Mouse (Mus musculus): ENCODE results near the gene Cgrrf1.

GRCm38 (mm10) chr14:46787787-46788504 is 44.0 kb upstream of the Cgrrf1 start, which contains the start of gene Cnih1:
- TF ChIP-seq CTCF (IDR thresholded peaks at IDR 0.05; ENCODE audit: borderline replicate concordance, control insufficient read depth, extremely low read depth, insufficient read depth, low read length, poor library complexity): peak; percentile 91
- peak; percentile 29; the same call in 1 of the 2 replicates for TF ChIP-seq POLR2A (IDR thresholded peaks at IDR 0.05; ENCODE audit: control insufficient read depth, extremely low read depth, insufficient read depth, low read length, poor library complexity)

Data from thymus, adult 2 months (tissue).